17 mouse cellular contexts compared by ENCODE assay signal in the genomic region with DNA sequence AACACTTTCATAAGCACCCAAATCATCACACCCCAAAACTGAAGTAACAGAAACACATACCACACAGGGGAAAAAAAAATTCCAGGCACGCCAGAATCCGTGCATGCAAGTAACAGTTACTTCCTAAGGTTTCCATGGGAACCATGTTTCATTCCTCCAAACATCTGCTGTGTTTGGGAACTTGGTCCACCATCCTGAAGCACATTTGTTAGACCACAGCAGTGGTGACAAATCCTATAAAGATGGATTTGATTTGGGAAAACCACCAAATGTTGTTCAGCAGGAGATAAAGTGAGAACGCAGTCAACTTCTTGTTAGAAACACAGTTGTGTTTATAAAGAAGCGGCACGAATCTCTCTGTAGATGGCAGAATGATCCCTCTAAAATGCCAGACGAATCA.
A peak's percentile ranks its signal among the peaks of the same experiment; 100 is the strongest.
DNase-seq lines count a peak whose midpoint lies in the region; ATAC-seq and TF ChIP-seq lines count a peak whose summit lies in the region.
"Had no signal": no experiment of that assay in that cellular context is flagged by ENCODE, and none has a peak within 500 bp of the region (broad histone marks: within the 10 kb centered on the region; RNA-seq: fewer than 3 reads in every experiment).

No protein-coding gene starts in this region.

- H3K27ac ChIP-seq in forebrain, postnatal 0 days (ENCODE audit: low read depth, low read length): no peak overlapping the region
- H3K27ac ChIP-seq in forebrain, embryonic 15.5 days (replicated peaks): no peak overlapping the region
- H3K27ac ChIP-seq in lung, postnatal 0 days (ENCODE audit: low read length): no peak overlapping the region
- H3K27ac ChIP-seq: heart, embryonic 15.5 days; limb, embryonic 13.5 days; neural tube, embryonic 15.5 days had no signal

- no peaks in the 10 kb centered on the region for H3K4me1 ChIP-seq in forebrain, postnatal 0 days (ENCODE audit: insufficient read depth)
- 0 out of 2 replicates have a peak, but pooled peaks cover 1% of the 10 kb centered on the region for H3K4me1 ChIP-seq in forebrain, embryonic 15.5 days
- H3K4me1 ChIP-seq in lung, postnatal 0 days (ENCODE audit: insufficient read depth, low read depth, low read length): no peaks in the 10 kb centered on the region
- H3K4me1 ChIP-seq: heart, embryonic 15.5 days had no signal

- peak; percentile 91 for ATAC-seq in forebrain, postnatal 0 days
- no peak; the same call in 1 of the 2 replicates for ATAC-seq in forebrain, embryonic 15.5 days (replicated peaks)
- ATAC-seq in lung, postnatal 0 days: no peak

- no peaks in the 10 kb centered on the region for H3K9me3 ChIP-seq in forebrain, postnatal 0 days (ENCODE audit: low read length)
- H3K9me3 ChIP-seq in forebrain, embryonic 15.5 days: no peaks in the 10 kb centered on the region
- no peaks in the 10 kb centered on the region for H3K9me3 ChIP-seq in lung, postnatal 0 days (ENCODE audit: low read length)
- H3K9me3 ChIP-seq: heart, embryonic 15.5 days; neural tube, embryonic 15.5 days had no signal

- 48% methylated on average over 6 of the region's 6 CpGs for WGBS in forebrain, postnatal 0 days
- WGBS in forebrain, embryonic 15.5 days: 65% methylated on average over 6 of the region's 6 CpGs
- WGBS in lung, postnatal 0 days: 59% methylated on average over 6 of the region's 6 CpGs

- TF ChIP-seq CTCF in forebrain, postnatal 0 days (IDR thresholded peaks at IDR 0.05; ENCODE audit: low read depth): no peak
- no peak for TF ChIP-seq CTCF in lung, postnatal 0 days (IDR thresholded peaks at IDR 0.05)

- TF ChIP-seq EP300 in lung, postnatal 0 days (IDR thresholded peaks at IDR 0.05): no peak

- peak; percentile 79 for DNase-seq in forebrain, postnatal 0 days
- DNase-seq in left cerebral cortex, adult 18-20 months (ENCODE audit: low spot score in 2 of 2): peak; percentile 23 to 37
- DNase-seq in left cerebral cortex, postnatal 4 days: no peak
- peak; percentile 37 for DNase-seq in layer of hippocampus, adult 9-10 months (ENCODE audit: low spot score)
- DNase-seq in right cerebral cortex, postnatal 36 days (ENCODE audit: low spot score in 2 of 2): peak; percentile 18 to 23
- no peak for DNase-seq in kidney, postnatal 14 days
- DNase-seq in lung, postnatal 0 days (ENCODE audit: low spot score): no peak
- DNase-seq: adrenal gland, postnatal 36 days; cerebellum, postnatal 25 days; heart, adult 18-20 months; kidney, adult 11 months; kidney, postnatal 25 days; thymus, adult 18-20 months had no signal

- H3K4me2 ChIP-seq in forebrain, postnatal 0 days (ENCODE audit: low read depth): no peak overlapping the region
- no peak overlapping the region for H3K4me2 ChIP-seq in forebrain, embryonic 15.5 days (replicated peaks)
- H3K4me2 ChIP-seq in lung, postnatal 0 days (replicated peaks; ENCODE audit: low read depth, low read length): no peak overlapping the region
- H3K4me2 ChIP-seq: heart, embryonic 15.5 days; limb, embryonic 13.5 days; neural tube, embryonic 15.5 days had no signal

- no peak overlapping the region for H3K9ac ChIP-seq in forebrain, postnatal 0 days
- no peak overlapping the region for H3K9ac ChIP-seq in forebrain, embryonic 15.5 days (replicated peaks)
- H3K9ac ChIP-seq in lung, postnatal 0 days (replicated peaks; ENCODE audit: low read depth): no peak overlapping the region
- H3K9ac ChIP-seq: heart, embryonic 15.5 days; limb, embryonic 13.5 days; neural tube, embryonic 15.5 days had no signal

- no peak overlapping the region for H3K4me3 ChIP-seq in forebrain, postnatal 0 days (ENCODE audit: low read depth, low read length)
- no peak overlapping the region for H3K4me3 ChIP-seq in forebrain, embryonic 15.5 days
- no peak overlapping the region for H3K4me3 ChIP-seq in lung, postnatal 0 days (ENCODE audit: low read depth, low read length)
- H3K4me3 ChIP-seq: heart, embryonic 15.5 days; limb, embryonic 13.5 days; neural tube, embryonic 15.5 days had no signal

- no peaks in the 10 kb centered on the region for H3K27me3 ChIP-seq in forebrain, postnatal 0 days (ENCODE audit: insufficient read depth, low read length)
- no peaks in the 10 kb centered on the region for H3K27me3 ChIP-seq in forebrain, embryonic 15.5 days
- no peaks in the 10 kb centered on the region for H3K27me3 ChIP-seq in lung, postnatal 0 days (replicated peaks; ENCODE audit: insufficient read depth, low read length)
- H3K27me3 ChIP-seq: heart, embryonic 15.5 days; limb, embryonic 13.5 days; neural tube, embryonic 15.5 days had no signal

- no peaks in the 10 kb centered on the region for H3K36me3 ChIP-seq in forebrain, postnatal 0 days (ENCODE audit: insufficient read depth)
- H3K36me3 ChIP-seq in forebrain, embryonic 15.5 days: no peaks in the 10 kb centered on the region
- H3K36me3 ChIP-seq in lung, postnatal 0 days (ENCODE audit: insufficient read depth, low read length): no peaks in the 10 kb centered on the region
- H3K36me3 ChIP-seq: heart, embryonic 15.5 days; limb, embryonic 13.5 days; neural tube, embryonic 15.5 days had no signal

- intact Hi-C loops in left cerebral cortex, postnatal 4 days (cut with DNase I): no loop called here

Comparison
In these comparisons a context has a peak if more than half of its experiments do, and no peak if none do; other contexts are left out.
1. DNase-seq: peak in forebrain, postnatal 0 days (single experiment), left cerebral cortex, adult 18-20 months (2 of 2), layer of hippocampus, adult 9-10 months (single experiment) and right cerebral cortex, postnatal 36 days (2 of 2); none in left cerebral cortex, postnatal 4 days (single experiment), kidney, postnatal 14 days (single experiment) and lung, postnatal 0 days (single experiment).